Mouse (Mus musculus) CD4-positive helper T cell, adult 2 months (primary cell): ENCODE measurements around the gene Morn5.

Source experiments
- DNase-seq: peaks from one replicate; pipeline ENCODE4 v3.0.0-alpha.2; 2012; ENCODE audit warnings: low read depth, missing footprints, low spot score

Morn5 gene

GRCm38 (mm10) chr2:36104436-36104955 is 55.2 kb downstream of the Morn5 start:
- DNase-seq = no peak

- DNase-seq = no peak
Observed at GRCm38 (mm10) chr2:36104956-36105741, 55.9 kb downstream of the Morn5 start, which contains the start of gene Lhx6. Gene Lhx6, minus strand, starts transcription at chr2:36105408.

GRCm38 (mm10) chr2:36108615-36109014 is 59.4 kb downstream of the Morn5 start:
- DNase-seq = no peak

GRCm38 (mm10) chr2:36112632-36113031 is 63.4 kb downstream of the Morn5 start:
- DNase-seq = no peak

- no peak for DNase-seq
Observed at GRCm38 (mm10) chr2:36126795-36127429, 77.7 kb downstream of the Morn5 start.

GRCm38 (mm10) chr2:36127973-36128372 is 78.7 kb downstream of the Morn5 start:
- DNase-seq = no peak

GRCm38 (mm10) chr2:36129051-36129450 is 79.8 kb downstream of the Morn5 start:
- DNase-seq = no peak
